Mouse (Mus musculus) myocyte (in vitro differentiated cells): Measurements from ENCODE around the gene Wfdc11. TPM values are rescaled to one million over a fixed set of nuclear protein-coding genes. Genes with fewer than 3 reads are reported as not detected.

Experiments
- H3K27me3 ChIP-seq: one replicate; pipeline ENCODE4 v1.6.1; 2011; ENCODE audit not compliant: control insufficient read depth, insufficient read depth, insufficient read length
- H3K36me3 ChIP-seq: one replicate; pipeline ENCODE4 v1.6.1; 2011; ENCODE audit not compliant: control insufficient read depth, insufficient read depth
- H3K4me2 ChIP-seq: one replicate; pipeline ENCODE4 v1.6.1; 2011; ENCODE audit warnings: low read depth, control low read depth
- H3K4me3 ChIP-seq: one replicate; pipeline ENCODE4 v1.5.1; 2011; ENCODE audit warnings: mild to moderate bottlenecking, control low read depth, moderate library complexity
- H3K79me2 ChIP-seq: one replicate; pipeline ENCODE4 v1.6.1; 2011; ENCODE audit not compliant: control insufficient read depth, insufficient read depth
- H3ac ChIP-seq: one replicate; pipeline ENCODE4 v1.6.1; 2011; ENCODE audit not compliant: control insufficient read depth, insufficient read length
- CEBPB ChIP-seq: IDR thresholded peaks from 2 replicates; pipeline ENCODE4 v1.6.1; 2011; ENCODE audit warnings: mild to moderate bottlenecking, moderate library complexity; ENCODE audit not compliant: poor library complexity, insufficient read depth, severe bottlenecking
- E2F4 ChIP-seq: IDR thresholded peaks from one replicate; pipeline ENCODE4 v1.6.1; 2011; ENCODE audit warnings: mild to moderate bottlenecking, control low read depth, moderate library complexity; ENCODE audit not compliant: insufficient read depth
- MAX ChIP-seq: IDR thresholded peaks from one replicate; pipeline ENCODE4 v1.6.1; 2011; ENCODE audit warnings: low read depth, mild to moderate bottlenecking, control low read depth
- MYOD1 ChIP-seq, 3 experiments: IDR thresholded peaks; one replicate each; pipeline ENCODE4 v1.6.1; 2011; ENCODE audit warnings: control low read depth in 2 of 3, low read depth in 2 of 3, mild to moderate bottlenecking in 2 of 3, moderate library complexity in 1 of 3; ENCODE audit not compliant: insufficient read length in 2 of 3, control insufficient read depth in 1 of 3
- MYOG ChIP-seq, 3 experiments: IDR thresholded peaks; one replicate each; pipeline ENCODE4 v1.6.1; 2011; ENCODE audit warnings: control low read depth in 2 of 3, low read depth in 2 of 3, mild to moderate bottlenecking in 2 of 3; ENCODE audit not compliant: insufficient read length in 2 of 3, control insufficient read depth in 1 of 3, insufficient read depth in 1 of 3
- POLR2A ChIP-seq: IDR thresholded peaks from one replicate; pipeline ENCODE4 v1.6.1; 2011; ENCODE audit warnings: low read depth, mild to moderate bottlenecking, control low read depth, moderate library complexity; ENCODE audit not compliant: insufficient read length
- POLR2AphosphoS2 ChIP-seq: IDR thresholded peaks from one replicate; pipeline ENCODE4 v1.6.1; 2011; ENCODE audit warnings: low read depth, control low read depth; ENCODE audit not compliant: insufficient read length
- REST ChIP-seq: IDR thresholded peaks from one replicate; pipeline ENCODE4 v1.6.1; 2011; ENCODE audit warnings: mild to moderate bottlenecking, control low read depth, moderate library complexity; ENCODE audit not compliant: insufficient read depth, insufficient read length
- SRF ChIP-seq: IDR thresholded peaks from one replicate; pipeline ENCODE4 v1.6.1; 2011; ENCODE audit warnings: low read depth; ENCODE audit not compliant: control insufficient read depth, insufficient read length
- TCF12 ChIP-seq: IDR thresholded peaks from one replicate; pipeline ENCODE4 v1.6.1; 2011; ENCODE audit warnings: mild to moderate bottlenecking, control low read depth; ENCODE audit not compliant: poor library complexity, insufficient read depth, severe bottlenecking
- TCF3 ChIP-seq: IDR thresholded peaks from one replicate; pipeline ENCODE4 v1.6.1; 2011; ENCODE audit warnings: low read depth, control low read depth; ENCODE audit not compliant: insufficient read length
- USF1 ChIP-seq: IDR thresholded peaks from one replicate; pipeline ENCODE4 v1.6.1; 2011; ENCODE audit warnings: low read depth, mild to moderate bottlenecking, control low read depth, moderate library complexity
- polyA plus RNA-seq: library from polyadenylated mRNA; unstranded; fragments of >200 nt; fragmentation: generic; extraction: Trizol; gene quantifications from one replicate; pipeline ENCODE4 v1.2.1, GENCODE M21; 2012; ENCODE audit warnings: missing spikeins

The Wfdc11 gene
- polyA plus RNA-seq, 1 experiment, result not detected

- Histone ChIP-seq H3K4me3 (no peak overlapping the region), H3K79me2 (no peaks in the 10 kb centered on the region), H3ac (no peak overlapping the region), H3K36me3 (no peaks in the 10 kb centered on the region), H3K27me3 (peaks cover 13% of the 10 kb centered on the region), H3K4me2 (no peak overlapping the region)
- TF ChIP-seq TCF12 (no peak), TCF3 (no peak)
Observed at GRCm38 (mm10) chr2:164704235-164704634, 30.3 kb upstream of the Wfdc11 start.

GRCm38 (mm10) chr2:164701761-164702160, 27.9 kb upstream of the Wfdc11 start:
- no peak for TF ChIP-seq POLR2AphosphoS2
- TF ChIP-seq SRF, result no peak
- TF ChIP-seq TCF12, result no peak
- no peak for TF ChIP-seq MYOG (IDR thresholded peaks at IDR 0.05; ENCODE audit: control insufficient read depth in 1 of 3, insufficient read depth in 1 of 3, insufficient read length in 2 of 3, low read depth in 2 of 3)
- Histone ChIP-seq H3K79me2 (no peaks in the 10 kb centered on the region), H3K4me2 (no peak overlapping the region), H3K4me3 (no peak overlapping the region), H3ac (no peak overlapping the region), H3K36me3 (no peaks in the 10 kb centered on the region), H3K27me3 (peaks cover 18% of the 10 kb centered on the region)

- peaks cover 18% of the 10 kb centered on the region for H3K27me3 ChIP-seq
- no peaks in the 10 kb centered on the region for H3K79me2 ChIP-seq
- H3K4me2 ChIP-seq, result no peak overlapping the region
- TF ChIP-seq MYOD1 (IDR thresholded peaks at IDR 0.05; ENCODE audit: control insufficient read depth in 1 of 3, insufficient read length in 2 of 3, low read depth in 2 of 3), result no peak
- H3K4me3 ChIP-seq, result no peak overlapping the region
- no peak overlapping the region for H3ac ChIP-seq
- no peaks in the 10 kb centered on the region for H3K36me3 ChIP-seq
Observed at GRCm38 (mm10) chr2:164700959-164701358, 27.1 kb upstream of the Wfdc11 start.

GRCm38 (mm10) chr2:164698201-164698600, 24.3 kb upstream of the Wfdc11 start, which contains the start of gene Spint4:
Gene Spint4, plus strand, starts transcription at chr2:164698501.
- TF ChIP-seq POLR2AphosphoS2 (no peak), REST (no peak)
- Histone ChIP-seq H3K36me3 (no peaks in the 10 kb centered on the region), H3K27me3 (peaks cover 24% of the 10 kb centered on the region), H3K79me2 (no peaks in the 10 kb centered on the region), H3ac (no peak within 1 kb of the TSS), H3K4me2 (no peak within 1 kb of the TSS), H3K4me3 (no peak within 1 kb of the TSS)

- Histone ChIP-seq H3ac (no peak within 1 kb of the TSS), H3K4me2 (no peak within 1 kb of the TSS), H3K36me3 (no peaks in the 10 kb centered on the region), H3K4me3 (no peak within 1 kb of the TSS), H3K27me3 (peaks cover 44% of the 10 kb centered on the region), H3K79me2 (no peaks in the 10 kb centered on the region)
- TF ChIP-seq MAX, result no peak
- TF ChIP-seq POLR2AphosphoS2, result no peak
- no peak for TF ChIP-seq MYOD1 (IDR thresholded peaks at IDR 0.05; ENCODE audit: control insufficient read depth in 1 of 3, insufficient read length in 2 of 3, low read depth in 2 of 3)
- TF ChIP-seq REST, result no peak
- TF ChIP-seq MYOG (IDR thresholded peaks at IDR 0.05; ENCODE audit: control insufficient read depth in 1 of 3, insufficient read depth in 1 of 3, insufficient read length in 2 of 3, low read depth in 2 of 3), result no peak
- TF ChIP-seq E2F4, result no peak
Observed at GRCm38 (mm10) chr2:164684807-164685206, 10.9 kb upstream of the Wfdc11 start, which contains the start of gene Wfdc13. Gene Wfdc13, plus strand, starts transcription at chr2:164685107.

GRCm38 (mm10) chr2:164679906-164680305, 6.0 kb upstream of the Wfdc11 start:
- Histone ChIP-seq H3K4me3 (no peak overlapping the region), H3K79me2 (no peaks in the 10 kb centered on the region)
- no peak for TF ChIP-seq MAX
- no peak for TF ChIP-seq POLR2AphosphoS2
- TF ChIP-seq MYOG (IDR thresholded peaks at IDR 0.05; ENCODE audit: control insufficient read depth in 1 of 3, insufficient read depth in 1 of 3, insufficient read length in 2 of 3, low read depth in 2 of 3), result no peak
- no peak for TF ChIP-seq USF1
- no peak for TF ChIP-seq CEBPB
- no peak for TF ChIP-seq TCF3
- TF ChIP-seq SRF, result no peak
- no peak for TF ChIP-seq E2F4
- TF ChIP-seq POLR2A, result no peak
- TF ChIP-seq MYOD1 (IDR thresholded peaks at IDR 0.05; ENCODE audit: control insufficient read depth in 1 of 3, insufficient read length in 2 of 3, low read depth in 2 of 3), result no peak

More at GRCm38 (mm10) chr2:164679906-164680305, 6.0 kb upstream of the Wfdc11 start:
- Histone ChIP-seq H3K36me3 (no peaks in the 10 kb centered on the region), H3K27me3 (peaks cover 6% of the 10 kb centered on the region), H3K4me2 (no peak overlapping the region), H3ac (no peak overlapping the region)
